Mouse (Mus musculus): Measurements from ENCODE around the gene Perp.

DNA sequence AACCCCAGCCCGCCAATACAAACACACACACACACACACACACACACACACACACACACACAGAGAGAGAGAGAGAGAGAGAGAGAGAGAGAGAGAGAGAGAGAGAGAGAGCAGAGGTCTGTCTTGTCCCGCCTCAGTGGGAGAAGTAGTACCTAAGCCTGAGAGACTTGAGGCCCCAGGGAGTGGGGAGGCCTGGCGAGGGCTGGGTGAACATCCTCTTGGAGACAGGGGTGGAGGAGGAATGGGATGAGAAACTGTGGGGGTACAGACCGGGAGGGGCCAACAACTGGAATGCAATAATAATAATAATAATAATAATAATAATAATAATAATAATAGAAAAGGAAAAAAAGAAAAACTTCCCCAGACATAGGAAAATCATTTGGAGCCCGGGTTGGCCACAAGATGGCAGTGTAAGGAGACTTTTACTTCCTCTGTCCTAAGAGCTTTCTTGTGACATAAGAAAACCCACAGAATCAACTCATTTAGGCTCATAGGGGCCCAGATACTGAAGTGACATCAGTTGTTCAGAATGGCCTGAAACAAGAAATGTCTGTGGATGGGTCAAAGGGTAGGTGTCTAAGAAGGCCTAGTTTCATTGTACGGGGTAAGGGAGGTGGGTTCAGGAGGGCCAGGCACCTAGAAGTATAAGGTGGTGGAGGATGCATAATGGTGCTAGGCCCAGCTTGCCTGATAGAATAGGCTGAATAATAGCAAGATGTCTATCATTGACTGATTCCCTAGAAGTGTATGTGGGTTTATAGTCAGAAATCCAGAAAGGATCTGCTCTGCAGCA lies 8.9 kb upstream of the Perp start:
- TF ChIP-seq CTCF (IDR thresholded peaks at IDR 0.05; ENCODE audit: low read depth, low read length) (peak; percentile 57), POLR2A (IDR thresholded peaks at IDR 0.05; ENCODE audit: extremely low read depth, insufficient read depth, low read length) (no peak)

Data from liver, adult 2 months (tissue).